Mouse (Mus musculus) urinary bladder, adult 2 months (tissue): Measurements from ENCODE around the gene Opcml. TPM values are rescaled to one million over a fixed set of nuclear protein-coding genes. Genes with fewer than 3 reads are reported as not detected.

Source experiments
- DNase-seq: peaks from one replicate; pipeline ENCODE4 v3.0.0; 2022; ENCODE audit warnings: low spot score
- polyA plus RNA-seq: library from polyadenylated mRNA; depleted of rRNA; stranded (reverse); fragments of >200 nt; gene quantifications from 2 replicates; pipeline ENCODE4 v1.2.3, GENCODE M21; 2012

Gene Opcml
- polyA plus RNA-seq, 1 experiment, result 1.4 TPM

DNA sequence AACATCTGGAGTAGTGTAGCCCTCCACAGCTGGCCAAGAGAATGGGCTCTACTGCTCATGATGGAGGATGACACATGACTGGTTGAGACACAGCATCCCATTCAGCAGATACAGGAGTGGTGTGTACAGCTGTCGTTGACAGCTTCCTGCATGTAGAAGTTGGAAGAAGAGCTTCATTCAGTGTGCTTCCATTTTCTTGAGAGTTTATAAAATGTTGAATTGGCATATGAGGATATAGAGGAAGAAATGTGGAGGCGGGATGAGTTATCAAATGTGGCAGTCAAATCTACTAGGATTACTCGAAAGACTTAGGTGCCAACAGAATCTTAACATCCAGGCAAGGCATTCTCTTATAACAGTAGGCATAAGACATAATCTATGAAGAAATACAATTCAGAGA is 723.3 kb downstream of the Opcml start:
- DNase-seq, result no peak

DNA sequence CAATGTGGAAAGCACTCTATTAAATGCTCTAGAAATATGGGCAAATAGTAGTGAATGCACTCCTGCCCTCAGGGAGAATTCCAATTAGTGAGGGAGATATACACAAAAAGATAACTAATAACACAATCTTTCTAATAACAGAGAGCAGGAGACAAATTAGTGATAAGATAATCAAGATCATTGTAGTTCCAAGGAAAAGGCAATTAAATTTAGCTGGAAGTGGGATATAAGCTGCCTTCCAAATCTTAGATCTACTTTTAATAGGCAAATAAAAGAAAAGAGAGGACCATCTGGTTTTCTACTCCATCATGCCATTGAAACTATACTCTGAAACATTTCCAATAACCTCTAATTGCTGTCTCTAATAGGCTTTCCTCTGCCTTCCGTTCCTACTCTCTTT is 742.6 kb downstream of the Opcml start:
- no peak for DNase-seq

GRCm38 (mm10) chr9:28535006-28535405 is 744.4 kb downstream of the Opcml start:
- DNase-seq, result no peak

- no peak for DNase-seq
Measured at GRCm38 (mm10) chr9:28536637-28537036, 746.1 kb downstream of the Opcml start.

GRCm38 (mm10) chr9:28548189-28548588 is 757.6 kb downstream of the Opcml start:
- no peak for DNase-seq

DNA sequence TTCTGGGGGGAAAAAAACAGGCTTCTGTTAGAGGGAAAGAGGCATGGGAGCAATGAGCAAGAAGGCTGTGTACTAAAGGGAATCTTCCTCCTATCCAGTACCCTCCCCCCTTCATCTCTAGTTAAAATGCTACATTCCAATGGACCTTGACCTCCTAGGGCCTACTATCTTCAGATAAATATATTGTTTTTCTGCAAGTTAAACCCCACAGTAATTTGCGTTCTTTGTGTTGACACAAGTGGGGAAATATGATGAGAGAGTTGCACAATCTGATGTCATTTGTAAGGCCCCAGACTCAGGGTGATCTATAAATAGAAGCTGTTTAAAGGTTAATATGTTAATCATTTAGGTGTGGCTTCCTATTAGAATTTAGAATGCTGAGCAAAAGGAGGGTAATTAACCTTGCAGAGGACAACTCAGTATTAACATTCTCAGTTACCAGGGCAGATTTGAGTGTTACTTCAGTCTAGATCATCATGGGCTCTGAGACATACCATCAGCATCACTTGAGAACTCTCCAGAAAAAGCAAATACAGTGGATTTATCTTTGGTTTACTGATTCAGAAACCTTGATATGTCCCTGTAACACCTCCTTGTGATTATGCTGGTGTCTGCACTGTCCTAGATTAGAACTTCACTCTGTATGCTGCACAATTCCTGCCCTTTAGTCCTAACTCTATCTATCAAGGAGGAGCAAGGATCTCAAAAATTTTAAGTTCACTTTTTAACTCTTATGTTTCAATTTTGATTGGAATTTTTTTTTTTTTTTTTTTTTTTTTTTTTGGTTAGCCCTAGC is 762.0 kb downstream of the Opcml start:
- DNase-seq, result no peak

GRCm38 (mm10) chr9:28558628-28559027 is 768.1 kb downstream of the Opcml start:
- DNase-seq, result no peak

DNA sequence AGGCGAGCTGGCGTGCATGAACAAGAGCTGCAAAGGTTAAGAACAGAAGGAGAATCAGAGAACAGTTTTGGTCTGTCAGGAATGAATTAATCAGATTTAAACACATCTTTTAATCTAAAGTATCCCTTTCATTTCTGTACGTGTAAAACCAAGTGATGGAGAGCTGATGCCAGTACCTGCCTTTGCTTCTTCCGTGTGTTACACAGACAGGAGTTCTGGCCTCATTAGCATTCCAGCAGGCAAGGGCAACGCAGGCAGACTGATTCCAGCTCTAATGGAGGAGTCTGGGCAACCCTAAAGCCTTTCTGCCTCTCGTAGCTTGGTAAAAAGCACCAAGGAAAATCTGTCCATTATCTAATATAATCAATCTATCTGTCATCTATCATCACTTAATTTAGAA is 771.2 kb downstream of the Opcml start:
- DNase-seq, result no peak

GRCm38 (mm10) chr9:28563066-28563683 is 772.6 kb downstream of the Opcml start:
- DNase-seq, result no peak

DNA sequence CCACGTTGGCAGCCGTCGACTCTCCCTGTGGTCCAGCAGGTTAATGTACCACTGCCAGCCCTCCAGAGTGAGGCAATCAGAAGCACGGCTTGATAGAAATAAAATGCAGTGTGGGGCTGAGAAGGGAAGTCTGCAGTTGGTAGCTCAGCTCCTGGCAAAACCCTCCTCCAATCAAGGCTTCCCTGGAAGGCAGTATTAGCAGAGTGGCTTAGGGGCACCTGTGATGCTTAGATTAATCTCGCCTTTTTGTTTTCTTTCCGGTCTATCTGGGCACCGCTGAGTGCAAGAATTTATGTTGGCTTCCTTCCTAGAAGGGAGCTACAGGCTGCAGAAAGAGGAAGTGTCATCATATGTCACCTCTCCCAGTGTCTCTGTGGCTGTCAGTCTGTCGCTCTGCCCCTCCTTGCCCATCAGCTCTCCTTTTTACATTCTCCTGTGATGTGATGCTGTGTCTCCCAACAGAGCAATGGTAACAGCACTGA is 778.5 kb downstream of the Opcml start:
- no peak for DNase-seq

DNA sequence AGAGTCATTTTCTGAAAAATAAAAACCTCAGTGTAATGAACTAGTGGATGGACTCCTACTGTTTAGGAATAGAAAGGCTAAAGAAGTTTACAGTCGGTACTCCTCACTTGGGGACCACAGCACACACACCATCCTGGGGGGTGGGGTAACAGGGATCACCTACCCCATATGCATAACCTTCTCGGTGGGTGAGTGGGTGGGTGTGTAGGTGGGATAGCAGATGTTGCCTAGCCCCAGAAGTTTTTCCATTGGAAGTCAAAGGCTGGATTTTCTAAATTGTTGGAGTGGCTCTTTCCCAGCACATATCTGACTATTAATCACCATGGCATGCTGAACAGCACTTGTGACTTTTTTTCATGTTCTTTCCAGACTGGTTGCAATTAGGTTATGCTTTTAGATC is 779.2 kb downstream of the Opcml start:
- no peak for DNase-seq

GRCm38 (mm10) chr9:28571682-28572081 is 781.1 kb downstream of the Opcml start:
- no peak for DNase-seq

DNA sequence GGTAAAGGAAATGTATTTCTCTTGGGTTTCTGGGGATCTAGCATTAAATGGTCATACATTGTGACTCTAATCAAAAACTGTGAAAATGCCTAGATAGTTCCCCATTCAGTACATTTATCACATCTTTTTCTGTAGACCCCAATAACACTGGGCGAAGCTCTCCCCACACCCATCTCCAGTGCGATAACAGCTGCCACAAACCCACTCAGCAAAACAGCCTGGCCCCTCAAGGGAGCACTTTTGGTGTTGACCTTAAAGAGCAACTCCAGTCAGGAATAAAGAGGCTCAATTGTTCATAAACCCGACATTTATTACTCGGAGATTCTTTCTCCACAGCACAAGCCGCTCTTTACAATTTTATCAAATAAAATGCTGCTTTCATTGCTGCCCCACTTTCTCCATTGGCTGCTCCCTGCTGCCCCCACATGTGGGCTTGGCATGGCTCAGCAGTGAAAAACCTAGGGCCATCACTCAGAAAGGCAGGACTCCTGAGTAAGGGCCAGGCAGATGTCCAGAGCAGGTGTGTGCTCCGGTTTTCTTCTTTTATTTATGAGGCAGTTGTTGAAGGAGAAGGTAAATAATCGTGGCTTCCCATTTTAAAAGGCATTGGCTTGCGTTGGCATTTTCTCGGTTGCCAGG is 781.7 kb downstream of the Opcml start:
- no peak for DNase-seq

DNA sequence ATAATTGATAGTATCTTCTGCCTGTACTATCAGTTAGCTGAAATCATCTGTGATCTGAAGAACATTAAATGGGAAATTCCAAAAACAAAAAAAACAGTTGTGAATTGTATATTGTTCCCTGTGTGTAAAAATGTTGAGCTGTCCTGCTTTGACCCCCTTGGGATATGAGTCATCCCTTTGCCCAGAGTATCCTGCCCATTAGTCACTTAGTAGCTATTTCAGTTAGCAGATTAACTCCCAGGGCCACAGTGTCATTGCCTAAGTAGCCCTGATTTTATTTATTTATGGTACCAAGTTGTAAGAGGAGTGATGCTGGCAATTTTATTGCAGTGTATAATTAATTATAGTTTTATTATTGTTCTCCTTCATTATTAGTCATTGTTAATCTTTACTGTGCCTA is 788.2 kb downstream of the Opcml start:
- no peak for DNase-seq

- DNase-seq, result no peak
Measured at GRCm38 (mm10) chr9:28587253-28587652, 796.7 kb downstream of the Opcml start.

DNA sequence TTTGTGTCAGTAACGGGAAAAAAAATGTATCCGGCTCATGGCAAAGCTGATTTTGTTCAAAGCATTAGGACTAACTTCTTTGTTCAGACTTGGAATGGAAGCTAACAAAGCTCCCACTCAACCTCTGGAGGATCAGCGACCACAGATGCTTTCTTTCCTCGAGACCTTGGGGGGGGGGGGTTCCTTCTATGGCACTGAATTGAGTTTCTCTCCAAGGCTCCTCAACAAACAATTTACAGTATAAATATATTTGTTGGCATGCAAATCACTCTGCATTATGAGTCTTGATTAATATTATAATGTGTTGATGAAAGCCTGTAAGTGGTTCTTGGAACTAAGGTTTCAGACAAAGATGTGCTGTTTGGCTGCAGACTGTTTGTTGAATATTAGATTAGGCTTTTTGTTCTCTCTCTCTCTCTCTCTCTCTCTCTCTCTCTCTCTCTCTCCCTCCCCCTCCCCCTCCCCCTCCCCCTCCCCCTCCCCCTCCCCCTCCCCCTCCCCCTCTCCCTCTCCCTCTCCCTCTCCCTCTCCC is 797.3 kb downstream of the Opcml start:
- DNase-seq, result no peak

DNA sequence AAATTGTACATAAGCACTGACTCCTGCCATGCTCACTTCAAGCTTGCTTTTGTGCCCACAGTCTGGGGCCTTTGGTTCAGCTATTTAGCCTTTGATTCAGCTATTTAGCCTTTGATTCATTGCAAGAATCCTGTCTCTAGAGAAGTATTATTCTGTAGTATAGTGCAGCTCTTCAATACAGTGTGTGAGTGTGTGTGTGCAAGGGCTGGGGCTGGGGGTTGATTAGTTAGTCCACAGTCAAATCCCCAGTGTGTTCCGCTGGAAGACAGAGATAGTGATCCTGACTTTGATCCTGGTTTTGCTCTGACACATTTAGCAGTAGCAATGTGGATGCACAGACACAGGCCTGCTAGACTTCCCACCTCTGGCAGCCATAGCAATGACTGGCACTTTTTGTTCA is 797.9 kb downstream of the Opcml start:
- no peak for DNase-seq

- no peak for DNase-seq
Measured at GRCm38 (mm10) chr9:28592208-28592607, 801.6 kb downstream of the Opcml start.

GRCm38 (mm10) chr9:28595062-28595461 is 804.5 kb downstream of the Opcml start:
- no peak for DNase-seq

GRCm38 (mm10) chr9:28605561-28605960 is 815.0 kb downstream of the Opcml start:
- no peak for DNase-seq

- DNase-seq, result no peak
Measured at GRCm38 (mm10) chr9:28613683-28614620, 823.4 kb downstream of the Opcml start.

DNA sequence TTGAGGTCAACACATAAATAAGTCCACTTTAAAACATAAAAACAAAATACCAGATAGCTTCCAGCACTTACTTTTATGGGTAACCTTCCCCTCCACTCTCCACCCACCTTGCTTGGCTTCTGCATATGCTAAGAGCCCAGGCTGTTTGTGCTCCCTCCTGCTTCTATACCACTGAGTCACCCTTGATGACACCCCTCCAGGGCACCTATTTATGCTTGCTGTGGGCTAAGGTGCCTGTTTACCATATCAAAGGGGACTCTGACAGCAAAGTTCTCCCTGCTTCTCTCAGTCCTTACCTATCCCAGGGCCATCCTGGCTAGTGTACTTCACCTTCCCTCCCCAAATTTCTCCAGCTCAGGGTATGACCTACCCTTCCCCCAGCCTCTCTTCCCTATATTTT is 824.9 kb downstream of the Opcml start:
- no peak for DNase-seq
